Mouse (Mus musculus): Measurements from ENCODE around the gene Rtl4. TPM values are rescaled to one million over a fixed set of nuclear protein-coding genes. Genes with fewer than 3 reads are reported as not detected.
A peak's percentile ranks its signal among the peaks of the same experiment; 100 is the strongest.

Rtl4 gene
- polyA plus RNA-seq, 1 experiment from 2014 or later, result not detected

- peak overlapping the region; percentile 28 for H3K4me3 ChIP-seq (ENCODE audit: low read depth, low read length)
- no peak overlapping the region for H3K27ac ChIP-seq (ENCODE audit: low read length)
- no peaks in the 10 kb centered on the region for H3K36me3 ChIP-seq (ENCODE audit: insufficient read depth, low read length)
- WGBS, result 14% methylated on average over 13 of the region's 21 CpGs
- no peaks in the 10 kb centered on the region for H3K27me3 ChIP-seq (replicated peaks; ENCODE audit: insufficient read depth, low read length)
- no peak overlapping the region for H3K9ac ChIP-seq (replicated peaks; ENCODE audit: low read depth)
- H3K4me2 ChIP-seq (replicated peaks; ENCODE audit: low read depth, low read length), result peak overlapping the region; percentile 65
- no peaks in the 10 kb centered on the region for H3K9me3 ChIP-seq (ENCODE audit: low read length)
- ATAC-seq, result no peak
- no peaks in the 10 kb centered on the region for H3K4me1 ChIP-seq (ENCODE audit: insufficient read depth, low read depth, low read length)
- DNase-seq (ENCODE audit: low spot score), result no peak
- TF ChIP-seq EP300 (IDR thresholded peaks at IDR 0.05), result no peak
- no peak for TF ChIP-seq CTCF (IDR thresholded peaks at IDR 0.05)
These were observed 582 bp downstream of the Rtl4 start for GRCm38 (mm10) chrX:144689119-144689858.

DNA sequence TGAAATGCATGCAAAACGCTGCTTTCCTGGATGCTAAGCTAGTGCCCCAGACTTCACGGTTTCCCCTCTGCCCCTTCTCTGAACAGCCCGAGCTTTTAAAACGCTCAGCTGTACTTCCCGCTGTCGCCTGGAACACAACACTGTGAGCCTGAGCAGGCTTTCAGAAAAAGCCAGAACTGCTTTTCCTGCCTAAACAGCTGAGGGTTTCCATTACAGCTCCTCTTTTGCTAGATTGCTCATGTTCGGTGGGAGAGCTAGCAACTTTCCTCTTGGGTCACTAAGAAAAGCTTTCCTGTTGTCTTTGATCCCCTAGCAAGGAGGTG lies 1.1 kb downstream of the Rtl4 start:
- H3K27ac ChIP-seq (ENCODE audit: low read length), result no peak overlapping the region
- ATAC-seq (no peak), DNase-seq (ENCODE audit: low spot score) (no peak)
- H3K4me2 ChIP-seq (replicated peaks; ENCODE audit: low read depth, low read length), result peak overlapping the region; percentile 65; the same call in 1 of the 2 replicates
- no peak for TF ChIP-seq EP300 (IDR thresholded peaks at IDR 0.05)
- TF ChIP-seq CTCF (IDR thresholded peaks at IDR 0.05), result no peak
- no peak overlapping the region for H3K4me3 ChIP-seq (ENCODE audit: low read depth, low read length)
- H3K36me3 ChIP-seq (ENCODE audit: insufficient read depth, low read length), result no peaks in the 10 kb centered on the region
- no peaks in the 10 kb centered on the region for H3K4me1 ChIP-seq (ENCODE audit: insufficient read depth, low read depth, low read length)
- no peaks in the 10 kb centered on the region for H3K27me3 ChIP-seq (replicated peaks; ENCODE audit: insufficient read depth, low read length)
- H3K9me3 ChIP-seq (ENCODE audit: low read length), result no peaks in the 10 kb centered on the region
- no peak overlapping the region for H3K9ac ChIP-seq (replicated peaks; ENCODE audit: low read depth)
- 19% methylated on average over 7 of the region's 7 CpGs for WGBS

DNA sequence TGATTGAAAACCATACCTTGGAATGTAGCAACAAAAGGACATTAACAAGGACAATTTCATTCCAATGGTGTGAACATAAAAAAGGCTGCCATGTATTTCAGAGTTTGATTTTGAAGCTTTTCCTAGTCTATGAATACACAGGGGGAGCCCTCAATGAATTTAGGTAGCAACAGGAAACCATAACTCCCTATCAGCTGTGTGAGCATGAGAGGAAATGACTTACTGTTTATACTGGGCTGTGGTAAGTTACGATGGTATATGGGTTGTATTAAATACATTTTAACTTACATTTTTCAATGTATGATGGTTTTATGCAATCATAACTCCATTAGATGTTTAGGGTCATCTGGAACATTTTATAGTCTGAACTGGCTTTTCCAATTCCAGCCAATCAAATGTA lies 27.6 kb downstream of the Rtl4 start:
- Histone ChIP-seq H3K36me3 (ENCODE audit: insufficient read depth, low read length) (no peaks in the 10 kb centered on the region), H3K4me3 (ENCODE audit: low read depth, low read length) (no peak overlapping the region), H3K4me2 (replicated peaks; ENCODE audit: low read depth, low read length) (no peak overlapping the region), H3K27ac (ENCODE audit: low read length) (no peak overlapping the region), H3K9me3 (ENCODE audit: low read length) (no peaks in the 10 kb centered on the region), H3K27me3 (replicated peaks; ENCODE audit: insufficient read depth, low read length) (no peaks in the 10 kb centered on the region), H3K9ac (replicated peaks; ENCODE audit: low read depth) (no peak overlapping the region), H3K4me1 (ENCODE audit: insufficient read depth, low read depth, low read length) (no peaks in the 10 kb centered on the region)
- DNase-seq (ENCODE audit: low spot score), result no peak
- no peak for ATAC-seq
- TF ChIP-seq EP300 (IDR thresholded peaks at IDR 0.05) (no peak), CTCF (IDR thresholded peaks at IDR 0.05) (no peak)
- 52% methylated on average over 1 of the region's 1 CpGs for WGBS

DNA sequence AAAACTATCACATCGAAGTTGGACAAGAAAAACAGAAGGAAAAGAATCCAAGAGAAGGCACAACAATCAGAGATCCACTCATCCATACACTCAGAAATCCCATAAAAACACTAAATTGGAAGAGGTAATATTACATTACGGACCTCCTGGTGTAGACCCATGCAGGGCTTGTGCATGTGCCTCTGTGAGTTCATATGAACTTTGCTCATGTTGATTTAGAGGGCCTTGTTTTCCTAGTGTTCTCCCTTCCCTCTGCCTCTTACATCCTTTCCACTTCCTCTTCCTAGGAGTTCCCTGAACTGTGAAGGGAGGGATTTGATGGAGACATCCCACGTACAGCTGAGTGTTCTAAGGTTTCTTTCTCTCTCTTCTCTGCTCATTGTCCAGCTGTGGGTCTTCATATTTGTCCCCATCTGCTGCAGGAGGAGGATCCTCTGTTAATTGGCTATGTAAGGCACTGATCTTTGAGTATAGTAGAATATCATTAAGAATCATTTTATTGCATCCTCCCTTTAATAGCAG lies 58.9 kb downstream of the Rtl4 start:
- Histone ChIP-seq H3K27ac (ENCODE audit: low read length) (no peak overlapping the region), H3K36me3 (ENCODE audit: insufficient read depth, low read length) (no peaks in the 10 kb centered on the region), H3K4me1 (ENCODE audit: insufficient read depth, low read depth, low read length) (no peaks in the 10 kb centered on the region), H3K27me3 (replicated peaks; ENCODE audit: insufficient read depth, low read length) (no peaks in the 10 kb centered on the region), H3K4me3 (ENCODE audit: low read depth, low read length) (no peak overlapping the region), H3K9ac (replicated peaks; ENCODE audit: low read depth) (no peak overlapping the region), H3K4me2 (replicated peaks; ENCODE audit: low read depth, low read length) (no peak overlapping the region), H3K9me3 (ENCODE audit: low read length) (no peaks in the 10 kb centered on the region)
- WGBS, result 62% methylated on average over 3 of the region's 3 CpGs
- DNase-seq (ENCODE audit: low spot score), result no peak
- no peak for ATAC-seq
- TF ChIP-seq EP300 (IDR thresholded peaks at IDR 0.05) (no peak), CTCF (IDR thresholded peaks at IDR 0.05) (no peak)

- no peak for ATAC-seq
- no peaks in the 10 kb centered on the region for H3K9me3 ChIP-seq (ENCODE audit: low read length)
- no peaks in the 10 kb centered on the region for H3K4me1 ChIP-seq (ENCODE audit: insufficient read depth, low read depth, low read length)
- no peak for TF ChIP-seq EP300 (IDR thresholded peaks at IDR 0.05)
- no peak for TF ChIP-seq CTCF (IDR thresholded peaks at IDR 0.05)
- H3K36me3 ChIP-seq (ENCODE audit: insufficient read depth, low read length), result no peaks in the 10 kb centered on the region
- no peaks in the 10 kb centered on the region for H3K27me3 ChIP-seq (replicated peaks; ENCODE audit: insufficient read depth, low read length)
- no peak overlapping the region for H3K4me2 ChIP-seq (replicated peaks; ENCODE audit: low read depth, low read length)
- H3K9ac ChIP-seq (replicated peaks; ENCODE audit: low read depth), result no peak overlapping the region
- 27% methylated on average over 2 of the region's 2 CpGs for WGBS
- H3K27ac ChIP-seq (ENCODE audit: low read length), result no peak overlapping the region
- no peak overlapping the region for H3K4me3 ChIP-seq (ENCODE audit: low read depth, low read length)
- DNase-seq (ENCODE audit: low spot score), result no peak
These were observed 298.3 kb downstream of the Rtl4 start for GRCm38 (mm10) chrX:144986980-144987379.

DNA sequence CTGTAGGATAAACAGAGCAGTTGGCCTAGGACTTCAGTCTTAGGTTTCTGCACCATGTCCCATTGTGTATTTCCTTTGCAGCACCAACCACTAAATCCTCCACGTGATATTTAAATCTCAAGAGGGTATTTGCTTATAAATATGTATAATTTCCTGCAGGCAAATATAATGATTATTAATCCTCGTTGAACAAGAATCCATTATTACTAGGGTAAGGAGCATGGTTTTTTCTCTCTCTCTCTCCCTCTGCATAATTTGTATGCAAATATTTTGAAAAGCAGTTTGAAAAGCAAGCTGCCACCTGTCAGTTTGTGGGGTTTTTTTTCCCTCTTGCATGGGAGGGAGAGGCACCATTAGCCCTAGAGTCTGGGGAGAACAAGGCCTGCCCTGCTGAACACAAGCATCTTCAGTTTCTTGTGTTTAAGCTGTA lies 376.8 kb downstream of the Rtl4 start:
- 59% methylated on average over 2 of the region's 2 CpGs for WGBS
- DNase-seq (ENCODE audit: low spot score) (no peak), ATAC-seq (no peak)
- no peak overlapping the region for H3K4me2 ChIP-seq (replicated peaks; ENCODE audit: low read depth, low read length)
- no peak overlapping the region for H3K9ac ChIP-seq (replicated peaks; ENCODE audit: low read depth)
- no peaks in the 10 kb centered on the region for H3K9me3 ChIP-seq (ENCODE audit: low read length)
- H3K4me3 ChIP-seq (ENCODE audit: low read depth, low read length), result no peak overlapping the region
- H3K27ac ChIP-seq (ENCODE audit: low read length), result no peak overlapping the region
- no peaks in the 10 kb centered on the region for H3K4me1 ChIP-seq (ENCODE audit: insufficient read depth, low read depth, low read length)
- no peaks in the 10 kb centered on the region for H3K27me3 ChIP-seq (replicated peaks; ENCODE audit: insufficient read depth, low read length)
- TF ChIP-seq CTCF (IDR thresholded peaks at IDR 0.05), result no peak
- no peak for TF ChIP-seq EP300 (IDR thresholded peaks at IDR 0.05)
- no peaks in the 10 kb centered on the region for H3K36me3 ChIP-seq (ENCODE audit: insufficient read depth, low read length)
